Mouse (Mus musculus): ENCODE results near the gene Tacc3. TPM values are rescaled to one million over a fixed set of nuclear protein-coding genes. Genes with fewer than 3 reads are reported as not detected.

Tacc3 gene
- polyA plus RNA-seq, 1 experiment from 2014 or later = 160 TPM

- no peak overlapping the region for H3K4me3 ChIP-seq
- peaks cover 23% of the 10 kb centered on the region for H3K4me1 ChIP-seq
- H3K4me2 ChIP-seq (replicated peaks) = no peak overlapping the region
- no peak overlapping the region for H3K9ac ChIP-seq
- H3K9me3 ChIP-seq = no peaks in the 10 kb centered on the region
- no peak overlapping the region for H3K27ac ChIP-seq
- no peak for ATAC-seq (ENCODE audit: low FRiP score, low read depth)
- 62% methylated on average over 5 of the region's 5 CpGs for WGBS
- no peaks in the 10 kb centered on the region for H3K36me3 ChIP-seq
- no peaks in the 10 kb centered on the region for H3K27me3 ChIP-seq (replicated peaks)
These were observed 60.5 kb downstream of the Tacc3 start for GRCm38 (mm10) chr5:33718460-33718859.

GRCm38 (mm10) chr5:33720852-33721490, 63.0 kb downstream of the Tacc3 start:
- Histone ChIP-seq H3K27ac (no peak overlapping the region; the same call in 1 of the 2 replicates), H3K4me1 (peaks cover 46% of the 10 kb centered on the region), H3K36me3 (no peaks in the 10 kb centered on the region), H3K4me2 (replicated peaks) (peak overlapping the region; percentile 96), H3K4me3 (peak overlapping the region; percentile 78), H3K9me3 (no peaks in the 10 kb centered on the region), H3K9ac (peak overlapping the region; percentile 81; the same call in 1 of the 2 replicates), H3K27me3 (replicated peaks) (0 out of 2 replicates have a peak, but pooled peaks cover 9% of the 10 kb centered on the region)
- 8% methylated on average over 8 of the region's 8 CpGs for WGBS
- no peak for ATAC-seq (ENCODE audit: low FRiP score, low read depth)

DNA sequence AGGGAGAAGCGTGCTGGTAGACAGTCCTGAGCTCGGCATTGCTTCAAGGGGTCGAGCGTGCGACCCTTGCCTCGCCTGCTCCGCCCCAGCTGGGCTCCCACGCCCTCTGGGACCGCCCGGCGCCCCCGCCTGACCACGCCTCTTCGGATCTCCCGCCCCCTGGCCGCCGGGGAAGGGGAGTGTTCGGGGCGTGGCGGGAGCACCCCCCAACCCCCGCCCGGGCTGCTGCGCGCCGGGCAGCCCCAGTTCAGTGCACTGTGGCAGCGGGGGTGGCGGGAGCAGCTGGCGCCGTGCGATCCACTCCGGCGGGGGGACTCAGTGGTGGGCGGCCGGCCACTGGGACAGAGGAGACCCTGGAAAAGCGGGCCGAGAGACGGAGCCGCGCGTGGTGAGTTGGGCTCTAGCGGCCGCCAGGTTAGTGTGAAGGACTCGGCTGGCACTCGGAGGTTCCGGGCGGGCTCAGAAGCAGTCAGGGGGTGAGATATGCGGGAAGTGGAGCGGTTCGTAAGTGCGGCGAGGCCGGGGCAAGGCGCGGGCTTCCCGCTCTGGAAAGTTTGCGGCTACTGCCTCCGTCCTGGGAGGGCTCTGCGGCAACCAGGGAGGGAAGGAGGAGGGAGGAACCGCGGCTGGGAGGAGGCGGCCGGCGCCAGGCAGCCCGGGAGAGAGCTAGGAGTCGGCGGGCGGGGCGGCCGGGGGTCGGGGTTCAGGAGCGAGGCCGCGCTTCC, 63.8 kb downstream of the Tacc3 start, which contains the start of gene Fgfr3:
Gene Fgfr3, plus strand, starts transcription at position 134 of the 725 bp plus-strand sequence.
- WGBS = under 1% methylated on average over 72 of the region's 73 CpGs
- Histone ChIP-seq H3K4me3 (peak within 1 kb of the TSS; percentile 78), H3K27ac (peak within 1 kb of the TSS; percentile 57; the same call in 1 of the 2 replicates), H3K9ac (peak within 1 kb of the TSS; percentile 81), H3K9me3 (no peaks in the 10 kb centered on the region), H3K4me2 (replicated peaks) (peak within 1 kb of the TSS; percentile 96), H3K27me3 (replicated peaks) (0 out of 2 replicates have a peak, but pooled peaks cover 9% of the 10 kb centered on the region), H3K36me3 (no peaks in the 10 kb centered on the region), H3K4me1 (peaks cover 51% of the 10 kb centered on the region)
- peak; percentile 62 for ATAC-seq (ENCODE audit: low FRiP score, low read depth)

DNA sequence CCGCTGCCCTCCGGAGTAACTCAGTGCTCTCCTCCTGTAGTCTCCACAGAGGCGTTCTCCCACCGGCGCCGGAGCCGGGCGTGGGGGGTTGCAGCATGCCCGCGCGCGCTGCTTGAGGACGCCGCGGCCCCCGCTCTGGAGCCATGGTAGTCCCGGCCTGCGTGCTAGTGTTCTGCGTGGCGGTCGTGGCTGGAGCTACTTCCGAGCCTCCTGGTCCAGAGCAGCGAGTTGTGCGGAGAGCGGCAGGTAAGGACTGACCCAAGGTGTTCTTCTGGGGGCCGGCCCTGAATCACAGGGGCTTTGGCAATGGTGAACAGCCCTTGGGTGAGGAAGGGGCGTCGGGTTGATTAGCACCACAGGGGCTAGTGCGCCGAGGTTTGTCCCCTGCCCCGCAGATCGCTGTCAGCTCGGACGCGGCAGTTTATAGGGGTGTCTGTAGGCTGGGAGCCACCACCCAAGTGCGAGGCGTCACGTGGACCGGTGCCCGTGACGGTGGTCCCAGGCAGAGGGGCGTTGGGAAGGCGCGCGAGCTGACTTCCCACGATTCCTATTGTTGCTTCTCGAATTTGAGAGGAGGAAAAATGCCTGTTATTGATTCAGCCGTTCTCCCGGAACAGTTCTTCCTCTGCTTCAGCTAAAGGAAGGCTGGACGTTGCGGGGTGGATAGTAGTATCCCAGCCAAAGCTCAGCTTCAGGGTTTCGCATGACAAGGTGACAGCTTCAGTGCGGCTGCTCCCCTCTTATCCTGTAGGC, 64.5 kb downstream of the Tacc3 start:
- under 1% methylated on average over 51 of the region's 53 CpGs for WGBS
- Histone ChIP-seq H3K27me3 (replicated peaks) (0 out of 2 replicates have a peak, but pooled peaks cover 9% of the 10 kb centered on the region), H3K9me3 (no peaks in the 10 kb centered on the region), H3K27ac (peak overlapping the region; percentile 57; the same call in 1 of the 2 replicates), H3K36me3 (peaks cover under 1% of the 10 kb centered on the region; the same call in 1 of the 2 replicates), H3K4me2 (replicated peaks) (peak overlapping the region; percentile 96), H3K4me3 (peak overlapping the region; percentile 78), H3K4me1 (peaks cover 55% of the 10 kb centered on the region), H3K9ac (peak overlapping the region; percentile 81)
- peak; percentile 27 for ATAC-seq (ENCODE audit: low FRiP score, low read depth)

DNA sequence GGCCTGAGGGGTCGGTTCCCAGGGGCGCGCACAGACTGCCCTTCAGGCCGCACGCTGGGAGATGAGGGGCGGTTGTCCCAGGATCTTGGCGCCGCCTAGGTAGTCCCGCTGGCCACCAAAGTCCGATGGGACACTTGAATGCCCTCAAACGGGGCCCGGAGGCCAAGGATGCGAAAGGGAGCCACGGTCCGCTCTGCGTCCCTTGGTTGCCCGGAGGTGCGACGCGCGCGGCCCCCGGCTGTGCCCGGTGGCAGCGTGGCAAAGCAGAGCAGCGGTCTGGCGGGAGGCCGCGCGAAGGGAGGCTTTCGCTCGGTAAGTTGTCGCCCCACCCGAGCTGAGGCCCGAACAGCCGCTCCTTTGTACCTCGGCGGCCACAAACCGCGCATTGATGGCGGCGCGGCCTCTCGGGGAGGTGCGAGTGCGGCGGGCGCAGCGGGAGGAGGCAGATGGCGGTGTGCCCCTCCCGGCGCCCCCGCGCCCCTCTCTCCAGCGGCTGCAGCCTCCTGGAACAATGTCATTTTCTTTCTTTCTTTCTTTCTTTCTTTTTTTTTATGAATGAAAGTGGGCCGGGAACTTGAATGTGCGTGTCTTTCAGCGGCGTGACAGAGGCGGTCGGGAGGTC, 65.2 kb downstream of the Tacc3 start:
- H3K9ac ChIP-seq = peak overlapping the region; percentile 81
- H3K4me3 ChIP-seq = peak overlapping the region; percentile 78
- peak; percentile 17; the same call in 1 of the 2 replicates for ATAC-seq (ENCODE audit: low FRiP score, low read depth)
- H3K4me2 ChIP-seq (replicated peaks) = peak overlapping the region; percentile 96
- peaks cover 55% of the 10 kb centered on the region for H3K4me1 ChIP-seq
- H3K36me3 ChIP-seq = peaks cover 7% of the 10 kb centered on the region
- H3K27ac ChIP-seq = peak overlapping the region; percentile 57; the same call in 1 of the 2 replicates
- H3K27me3 ChIP-seq (replicated peaks) = 0 out of 2 replicates have a peak, but pooled peaks cover 9% of the 10 kb centered on the region
- no peaks in the 10 kb centered on the region for H3K9me3 ChIP-seq
- under 1% methylated on average over 61 of the region's 61 CpGs for WGBS

GRCm38 (mm10) chr5:33723641-33724465, 65.9 kb downstream of the Tacc3 start:
- ATAC-seq (ENCODE audit: low FRiP score, low read depth) = peak; percentile 35

DNA sequence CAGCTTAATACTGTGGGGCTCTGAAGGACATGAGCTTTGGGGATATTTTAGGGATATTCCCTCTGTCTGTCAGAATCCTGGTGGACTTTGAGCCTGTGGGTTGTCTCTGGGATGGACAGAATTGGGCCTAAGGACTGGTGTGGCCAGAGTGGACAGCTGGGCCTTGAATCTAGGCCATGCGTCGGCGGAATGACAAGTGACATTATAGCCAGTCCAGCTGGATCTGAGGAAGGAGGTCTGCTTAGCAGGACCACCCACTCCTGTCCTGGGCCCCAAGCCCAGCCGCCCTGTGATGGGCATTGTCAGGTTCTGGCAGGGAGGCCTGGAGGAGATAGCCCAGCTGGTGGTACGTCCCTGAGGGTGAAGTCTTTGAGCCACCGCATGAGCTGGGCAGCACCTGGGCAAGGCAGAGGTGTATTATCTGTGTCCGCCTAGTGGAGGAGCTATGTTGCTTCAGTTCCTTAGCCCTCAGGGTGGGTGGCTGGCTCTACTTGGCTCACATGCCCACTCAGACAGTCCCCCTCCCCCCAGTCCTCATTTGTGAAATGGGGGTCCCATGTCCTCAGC, 68.2 kb downstream of the Tacc3 start:
- H3K36me3 ChIP-seq = peaks cover 35% of the 10 kb centered on the region
- peak overlapping the region; percentile 26; the same call in 1 of the 2 replicates for H3K9ac ChIP-seq
- no peak for ATAC-seq (ENCODE audit: low FRiP score, low read depth)
- H3K9me3 ChIP-seq = no peaks in the 10 kb centered on the region
- 79% methylated on average over 7 of the region's 7 CpGs for WGBS
- peak overlapping the region; percentile 96 for H3K4me2 ChIP-seq (replicated peaks)
- H3K4me3 ChIP-seq = peak overlapping the region; percentile 7; the same call in 1 of the 2 replicates
- H3K27ac ChIP-seq = no peak overlapping the region
- peaks cover 48% of the 10 kb centered on the region for H3K4me1 ChIP-seq
- peaks cover 9% of the 10 kb centered on the region; the same call in 1 of the 2 replicates for H3K27me3 ChIP-seq (replicated peaks)

More at GRCm38 (mm10) chr5:33723641-33724465, 65.9 kb downstream of the Tacc3 start:
- H3K4me1 ChIP-seq = peaks cover 51% of the 10 kb centered on the region
- peak overlapping the region; percentile 78 for H3K4me3 ChIP-seq
- peaks cover 12% of the 10 kb centered on the region for H3K36me3 ChIP-seq
- peak overlapping the region; percentile 81 for H3K9ac ChIP-seq
- H3K27ac ChIP-seq = peak overlapping the region; percentile 57; the same call in 1 of the 2 replicates
- WGBS = 1% methylated on average over 36 of the region's 36 CpGs
- 0 out of 2 replicates have a peak, but pooled peaks cover 9% of the 10 kb centered on the region for H3K27me3 ChIP-seq (replicated peaks)
- peak overlapping the region; percentile 96 for H3K4me2 ChIP-seq (replicated peaks)
- H3K9me3 ChIP-seq = no peaks in the 10 kb centered on the region

GRCm38 (mm10) chr5:33726891-33727290, 69.0 kb downstream of the Tacc3 start:
- 80% methylated on average over 1 of the region's 1 CpGs for WGBS
- Histone ChIP-seq H3K4me2 (replicated peaks) (peak overlapping the region; percentile 96), H3K27ac (no peak overlapping the region), H3K9me3 (no peaks in the 10 kb centered on the region), H3K27me3 (replicated peaks) (peaks cover 9% of the 10 kb centered on the region; the same call in 1 of the 2 replicates), H3K9ac (no peak overlapping the region), H3K4me1 (peaks cover 44% of the 10 kb centered on the region), H3K4me3 (no peak overlapping the region), H3K36me3 (peaks cover 41% of the 10 kb centered on the region)
- no peak for ATAC-seq (ENCODE audit: low FRiP score, low read depth)

Data from neural tube, embryonic 12.5 days (tissue).